Mouse (Mus musculus): Measurements from ENCODE around the gene Elp5. TPM values are rescaled to one million over a fixed set of nuclear protein-coding genes. Genes with fewer than 3 reads are reported as not detected.
A peak's percentile ranks its signal among the peaks of the same experiment; 100 is the strongest.

Gene Elp5
- polyA plus RNA-seq, 1 experiment from 2014 or later = 97.9 TPM

- peak overlapping the region; percentile 99 for H3K4me2 ChIP-seq (ENCODE audit: low read length)
- WGBS = 26% methylated on average over 9 of the region's 9 CpGs
- H3K9me3 ChIP-seq (replicated peaks; ENCODE audit: low read length) = no peaks in the 10 kb centered on the region
- H3K4me1 ChIP-seq (replicated peaks; ENCODE audit: insufficient read depth, low read length) = peaks cover 24% of the 10 kb centered on the region
- ATAC-seq (replicated peaks; ENCODE audit: low FRiP score, low read depth) (no peak), DNase-seq (ENCODE audit: low spot score) (no peak)
- peak overlapping the region; percentile 47; the same call in 1 of the 2 replicates for H3K4me3 ChIP-seq (replicated peaks; ENCODE audit: low read depth, low read length)
- TF ChIP-seq CTCF (IDR thresholded peaks at IDR 0.05; ENCODE audit: low read depth) = no peak
- no peaks in the 10 kb centered on the region for H3K36me3 ChIP-seq (ENCODE audit: insufficient read depth, low read length)
- no peaks in the 10 kb centered on the region; the same call in 1 of the 2 replicates for H3K27me3 ChIP-seq (ENCODE audit: insufficient read depth, low read length)
- peak overlapping the region; percentile 80 for H3K27ac ChIP-seq
- peak overlapping the region; percentile 68; the same call in 1 of the 2 replicates for H3K9ac ChIP-seq (ENCODE audit: low read depth, low read length)
Observed at GRCm38 (mm10) chr11:69936714-69937347, 45.5 kb downstream of the Elp5 start.

DNA sequence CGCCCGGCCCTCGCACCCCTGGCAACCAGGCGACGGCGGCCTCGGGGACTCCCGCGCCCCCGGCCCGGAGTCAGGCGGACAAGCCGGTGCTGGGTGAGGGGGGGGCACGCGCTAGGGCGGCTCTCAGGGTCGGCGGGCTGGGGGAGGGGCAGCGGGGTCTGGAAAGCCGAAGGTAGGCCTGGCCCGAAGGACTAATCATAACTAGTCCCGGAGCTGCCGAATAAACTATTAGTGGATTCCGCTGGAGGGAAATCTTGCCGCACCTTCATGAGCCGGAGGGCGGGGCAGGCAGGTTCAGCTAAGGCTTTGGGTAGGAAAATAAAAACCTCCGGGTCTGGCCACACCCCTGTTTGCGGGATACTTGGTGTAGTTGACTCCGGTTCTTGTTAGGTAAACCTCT, 46.2 kb downstream of the Elp5 start:
- peak overlapping the region; percentile 80 for H3K27ac ChIP-seq
- under 1% methylated on average over 30 of the region's 30 CpGs for WGBS

GRCm38 (mm10) chr11:69935137-69935879, 47.0 kb downstream of the Elp5 start, which contains the start of gene Ybx2:
Gene Ybx2, plus strand, starts transcription at chr11:69935796.
- 3% methylated on average over 55 of the region's 62 CpGs for WGBS
- no peaks in the 10 kb centered on the region; the same call in 1 of the 2 replicates for H3K27me3 ChIP-seq (ENCODE audit: insufficient read depth, low read length)
- TF ChIP-seq CTCF (IDR thresholded peaks at IDR 0.05; ENCODE audit: low read depth) = peak; percentile 26; the same call in 1 of the 2 replicates
- peak within 1 kb of the TSS; percentile 68 for H3K9ac ChIP-seq (ENCODE audit: low read depth, low read length)
- peak within 1 kb of the TSS; percentile 80 for H3K27ac ChIP-seq
- DNase-seq (ENCODE audit: low spot score) = peak; percentile 89
- no peaks in the 10 kb centered on the region for H3K9me3 ChIP-seq (replicated peaks; ENCODE audit: low read length)
- peak within 1 kb of the TSS; percentile 47 for H3K4me3 ChIP-seq (replicated peaks; ENCODE audit: low read depth, low read length)
- peaks cover 24% of the 10 kb centered on the region for H3K4me1 ChIP-seq (replicated peaks; ENCODE audit: insufficient read depth, low read length)
- peak; percentile 84 for ATAC-seq (replicated peaks; ENCODE audit: low FRiP score, low read depth)
- peak within 1 kb of the TSS; percentile 99 for H3K4me2 ChIP-seq (ENCODE audit: low read length)
- no peaks in the 10 kb centered on the region for H3K36me3 ChIP-seq (ENCODE audit: insufficient read depth, low read length)

More for the DNA sequence above, 46.2 kb downstream of the Elp5 start:
- Histone ChIP-seq H3K9ac (ENCODE audit: low read depth, low read length) (peak overlapping the region; percentile 68), H3K4me2 (ENCODE audit: low read length) (peak overlapping the region; percentile 99), H3K9me3 (replicated peaks; ENCODE audit: low read length) (no peaks in the 10 kb centered on the region), H3K4me1 (replicated peaks; ENCODE audit: insufficient read depth, low read length) (peaks cover 24% of the 10 kb centered on the region), H3K4me3 (replicated peaks; ENCODE audit: low read depth, low read length) (peak overlapping the region; percentile 47), H3K27me3 (ENCODE audit: insufficient read depth, low read length) (no peaks in the 10 kb centered on the region; the same call in 1 of the 2 replicates), H3K36me3 (ENCODE audit: insufficient read depth, low read length) (no peaks in the 10 kb centered on the region)
- ATAC-seq (replicated peaks; ENCODE audit: low FRiP score, low read depth) = 0 out of 2 replicates have a peak, but pooled peaks have one; percentile 8
- DNase-seq (ENCODE audit: low spot score) = peak; percentile 48
- TF ChIP-seq CTCF (IDR thresholded peaks at IDR 0.05; ENCODE audit: low read depth) = no peak

GRCm38 (mm10) chr11:69934681-69935080, 47.6 kb downstream of the Elp5 start:
- H3K4me3 ChIP-seq (replicated peaks; ENCODE audit: low read depth, low read length) = 0 out of 2 replicates have a peak overlapping the region, but pooled peaks have one; percentile 47
- DNase-seq (ENCODE audit: low spot score) (no peak), ATAC-seq (replicated peaks; ENCODE audit: low FRiP score, low read depth) (no peak)
- no peak for TF ChIP-seq CTCF (IDR thresholded peaks at IDR 0.05; ENCODE audit: low read depth)
- WGBS = 17% methylated on average over 6 of the region's 6 CpGs
- H3K9me3 ChIP-seq (replicated peaks; ENCODE audit: low read length) = no peaks in the 10 kb centered on the region
- H3K9ac ChIP-seq (ENCODE audit: low read depth, low read length) = no peak overlapping the region
- H3K4me1 ChIP-seq (replicated peaks; ENCODE audit: insufficient read depth, low read length) = peaks cover 24% of the 10 kb centered on the region
- no peaks in the 10 kb centered on the region for H3K36me3 ChIP-seq (ENCODE audit: insufficient read depth, low read length)
- 0 out of 2 replicates have a peak overlapping the region, but pooled peaks have one; percentile 6 for H3K27ac ChIP-seq
- H3K27me3 ChIP-seq (ENCODE audit: insufficient read depth, low read length) = no peaks in the 10 kb centered on the region; the same call in 1 of the 2 replicates
- H3K4me2 ChIP-seq (ENCODE audit: low read length) = peak overlapping the region; percentile 42

DNA sequence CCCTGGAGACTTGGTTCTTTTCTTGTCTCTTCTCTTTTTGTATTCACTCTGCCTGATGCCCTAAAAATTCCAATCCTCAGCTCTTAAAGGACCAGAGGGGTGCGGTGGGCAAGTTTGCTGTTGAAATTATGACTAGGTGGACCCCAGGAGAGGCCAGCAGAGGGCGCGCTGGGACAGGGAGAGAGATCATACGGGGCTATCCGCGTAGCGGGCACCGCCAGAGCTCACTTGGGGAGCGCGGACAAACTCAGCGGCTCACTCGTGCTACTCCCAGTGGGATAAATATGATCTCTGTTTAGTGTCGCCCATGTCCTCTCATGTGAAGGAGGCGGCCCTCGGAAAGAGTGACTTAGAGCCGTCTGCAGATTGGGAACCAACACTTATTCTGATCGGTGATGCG, 48.1 kb downstream of the Elp5 start:
- DNase-seq (ENCODE audit: low spot score) (peak; percentile 96), ATAC-seq (replicated peaks; ENCODE audit: low FRiP score, low read depth) (0 out of 2 replicates have a peak, but pooled peaks have one; percentile 12)
- WGBS = under 1% methylated on average over 18 of the region's 18 CpGs
- Histone ChIP-seq H3K36me3 (ENCODE audit: insufficient read depth, low read length) (no peaks in the 10 kb centered on the region), H3K27me3 (ENCODE audit: insufficient read depth, low read length) (no peaks in the 10 kb centered on the region; the same call in 1 of the 2 replicates), H3K9ac (ENCODE audit: low read depth, low read length) (no peak overlapping the region; the same call in 1 of the 2 replicates), H3K27ac (no peak overlapping the region), H3K9me3 (replicated peaks; ENCODE audit: low read length) (no peaks in the 10 kb centered on the region), H3K4me3 (replicated peaks; ENCODE audit: low read depth, low read length) (no peak overlapping the region; the same call in 1 of the 2 replicates), H3K4me2 (ENCODE audit: low read length) (peak overlapping the region; percentile 42), H3K4me1 (replicated peaks; ENCODE audit: insufficient read depth, low read length) (peaks cover 24% of the 10 kb centered on the region)
- TF ChIP-seq CTCF (IDR thresholded peaks at IDR 0.05; ENCODE audit: low read depth) = peak; percentile 98

DNA sequence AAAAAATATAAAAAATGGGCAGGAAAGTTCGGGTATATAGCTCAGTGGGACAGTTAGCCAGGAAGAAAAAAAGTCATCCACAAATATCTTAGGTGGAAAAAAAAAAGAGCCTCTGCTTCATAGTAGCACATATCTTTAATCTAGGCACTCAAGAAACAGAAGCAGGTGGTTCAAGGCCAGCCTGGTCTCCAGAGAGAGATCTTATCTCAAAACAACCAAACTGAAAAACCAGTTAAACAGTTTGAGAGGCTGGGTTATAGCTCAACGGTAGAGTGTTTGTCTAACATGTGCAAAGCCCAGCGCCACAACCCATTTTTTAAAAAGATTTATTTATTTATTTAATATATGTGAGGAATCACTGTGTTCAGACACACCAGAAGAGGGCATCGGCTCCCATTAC, 49.3 kb downstream of the Elp5 start:
- no peak for DNase-seq (ENCODE audit: low spot score)
- ATAC-seq (replicated peaks; ENCODE audit: low FRiP score, low read depth) = no peak
- no peak overlapping the region for H3K4me2 ChIP-seq (ENCODE audit: low read length)
- no peaks in the 10 kb centered on the region for H3K36me3 ChIP-seq (ENCODE audit: insufficient read depth, low read length)
- WGBS = 76% methylated on average over 4 of the region's 4 CpGs
- H3K4me1 ChIP-seq (replicated peaks; ENCODE audit: insufficient read depth, low read length) = peaks cover 24% of the 10 kb centered on the region
- no peak overlapping the region for H3K9ac ChIP-seq (ENCODE audit: low read depth, low read length)
- H3K4me3 ChIP-seq (replicated peaks; ENCODE audit: low read depth, low read length) = no peak overlapping the region
- no peaks in the 10 kb centered on the region; the same call in 1 of the 2 replicates for H3K27me3 ChIP-seq (ENCODE audit: insufficient read depth, low read length)
- no peak overlapping the region for H3K27ac ChIP-seq
- TF ChIP-seq CTCF (IDR thresholded peaks at IDR 0.05; ENCODE audit: low read depth) = no peak
- no peaks in the 10 kb centered on the region for H3K9me3 ChIP-seq (replicated peaks; ENCODE audit: low read length)

Data from kidney, postnatal 0 days (tissue).